Mouse (Mus musculus): ENCODE results near the gene Was. TPM values are rescaled to one million over a fixed set of nuclear protein-coding genes. Genes with fewer than 3 reads are reported as not detected.
A peak's percentile ranks its signal among the peaks of the same experiment; 100 is the strongest.

Gene Was
- 0.26 and 0.34 TPM in 2 replicates for polyA plus RNA-seq (2014; fragmentation: Nextera tagmentation; extraction: Ambion mirVana)

DNA sequence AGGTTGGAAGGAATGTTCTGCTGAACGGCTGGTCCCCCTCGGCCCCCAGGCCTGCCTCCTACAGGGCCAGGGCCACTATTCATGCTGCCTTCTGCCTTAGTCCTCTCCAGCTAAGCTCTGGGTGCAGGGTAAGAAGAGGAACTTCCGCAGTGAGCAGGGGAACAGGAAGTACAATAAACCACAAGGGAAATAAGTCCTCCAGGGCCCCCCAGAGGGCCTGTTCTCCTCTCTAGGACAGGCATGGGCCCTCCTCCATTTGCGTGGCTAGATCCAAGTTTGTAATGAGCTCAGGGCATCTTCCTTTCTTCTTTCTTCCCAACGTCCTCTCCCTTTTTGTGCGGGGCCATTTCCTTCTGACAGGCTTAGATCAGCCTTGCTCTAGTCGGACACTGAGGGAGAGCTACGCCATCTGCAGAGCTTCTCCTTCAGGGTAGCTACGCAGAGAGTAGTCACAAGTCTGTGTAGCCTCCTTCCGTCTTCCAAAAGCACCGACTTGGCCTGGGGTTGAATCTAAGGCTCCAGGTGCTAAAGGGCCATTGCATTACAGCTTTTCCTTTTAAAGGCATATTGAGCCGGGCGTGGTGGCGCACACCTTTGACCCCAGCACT, at the start of gene Was:
Was (minus strand) TSS at position 153 of the 608 bp plus-strand sequence.
- Histone ChIP-seq H3K36me3 (ENCODE audit: control insufficient read depth, insufficient read depth, low read length) (no peaks in the 10 kb centered on the region), H3K9me3 (ENCODE audit: control insufficient read depth, low read length) (no peaks in the 10 kb centered on the region), H3K27me3 (ENCODE audit: control insufficient read depth, insufficient read depth, low read length) (no peaks in the 10 kb centered on the region), H3K4me3 (ENCODE audit: low read depth, low read length) (no peak within 1 kb of the TSS), H3K9ac (ENCODE audit: low read length) (no peak within 1 kb of the TSS), H3K4me1 (ENCODE audit: control insufficient read depth, insufficient read depth, low read length) (no peaks in the 10 kb centered on the region), H3K4me2 (no peak within 1 kb of the TSS), H3K27ac (ENCODE audit: low read depth, low read length) (no peak within 1 kb of the TSS)
- ATAC-seq (ENCODE audit: low FRiP score) = no peak
- no peak for DNase-seq (ENCODE audit: low spot score, missing footprints)
- 88% methylated on average over 14 of the region's 14 CpGs for WGBS

- ATAC-seq (ENCODE audit: low FRiP score) = no peak
- no peak overlapping the region for H3K9ac ChIP-seq (ENCODE audit: low read length)
- no peak overlapping the region for H3K4me2 ChIP-seq
- H3K36me3 ChIP-seq (ENCODE audit: control insufficient read depth, insufficient read depth, low read length) = peaks cover 8% of the 10 kb centered on the region
- DNase-seq (ENCODE audit: low spot score, missing footprints) = no peak
- H3K27ac ChIP-seq (ENCODE audit: low read depth, low read length) = no peak overlapping the region
- peaks cover 7% of the 10 kb centered on the region for H3K4me1 ChIP-seq (ENCODE audit: control insufficient read depth, insufficient read depth, low read length)
- no peaks in the 10 kb centered on the region for H3K9me3 ChIP-seq (ENCODE audit: control insufficient read depth, low read length)
- no peak overlapping the region for H3K4me3 ChIP-seq (ENCODE audit: low read depth, low read length)
- WGBS = 64% methylated on average over 1 of the region's 1 CpGs
- H3K27me3 ChIP-seq (ENCODE audit: control insufficient read depth, insufficient read depth, low read length) = no peaks in the 10 kb centered on the region
These were observed 49.2 kb upstream of the Was start for GRCm38 (mm10) chrX:8139480-8139879.

- H3K9me3 ChIP-seq (ENCODE audit: control insufficient read depth, low read length) = no peaks in the 10 kb centered on the region
- H3K9ac ChIP-seq (ENCODE audit: low read length) = no peak overlapping the region
- DNase-seq (ENCODE audit: low spot score, missing footprints) (no peak), ATAC-seq (ENCODE audit: low FRiP score) (no peak)
- no peaks in the 10 kb centered on the region for H3K27me3 ChIP-seq (ENCODE audit: control insufficient read depth, insufficient read depth, low read length)
- 57% methylated on average over 2 of the region's 2 CpGs for WGBS
- H3K27ac ChIP-seq (ENCODE audit: low read depth, low read length) = no peak overlapping the region
- H3K36me3 ChIP-seq (ENCODE audit: control insufficient read depth, insufficient read depth, low read length) = 0 out of 2 replicates have a peak, but pooled peaks cover under 1% of the 10 kb centered on the region
- no peak overlapping the region for H3K4me3 ChIP-seq (ENCODE audit: low read depth, low read length)
- H3K4me1 ChIP-seq (ENCODE audit: control insufficient read depth, insufficient read depth, low read length) = no peaks in the 10 kb centered on the region
- no peak overlapping the region for H3K4me2 ChIP-seq
These were observed 45.6 kb upstream of the Was start for GRCm38 (mm10) chrX:8135886-8136285.

- peak within 1 kb of the TSS; percentile 43 for H3K4me3 ChIP-seq (ENCODE audit: low read depth, low read length)
- peak within 1 kb of the TSS; percentile 64 for H3K4me2 ChIP-seq
- H3K9me3 ChIP-seq (ENCODE audit: control insufficient read depth, low read length) = no peaks in the 10 kb centered on the region; the same call in 1 of the 2 replicates
- DNase-seq (ENCODE audit: low spot score, missing footprints) (peak; percentile 96), ATAC-seq (ENCODE audit: low FRiP score) (peak; percentile 88)
- no peaks in the 10 kb centered on the region for H3K36me3 ChIP-seq (ENCODE audit: control insufficient read depth, insufficient read depth, low read length)
- no peaks in the 10 kb centered on the region for H3K27me3 ChIP-seq (ENCODE audit: control insufficient read depth, insufficient read depth, low read length)
- H3K4me1 ChIP-seq (ENCODE audit: control insufficient read depth, insufficient read depth, low read length) = no peaks in the 10 kb centered on the region
- peak within 1 kb of the TSS; percentile 86 for H3K27ac ChIP-seq (ENCODE audit: low read depth, low read length)
- WGBS = 17% methylated on average over 40 of the region's 40 CpGs
- peak within 1 kb of the TSS; percentile 62 for H3K9ac ChIP-seq (ENCODE audit: low read length)
These were observed 42.0 kb upstream of the Was start, which contains the start of gene Wdr13 for GRCm38 (mm10) chrX:8132017-8132976. Gene Wdr13, minus strand, starts transcription at chrX:8132892.

DNA sequence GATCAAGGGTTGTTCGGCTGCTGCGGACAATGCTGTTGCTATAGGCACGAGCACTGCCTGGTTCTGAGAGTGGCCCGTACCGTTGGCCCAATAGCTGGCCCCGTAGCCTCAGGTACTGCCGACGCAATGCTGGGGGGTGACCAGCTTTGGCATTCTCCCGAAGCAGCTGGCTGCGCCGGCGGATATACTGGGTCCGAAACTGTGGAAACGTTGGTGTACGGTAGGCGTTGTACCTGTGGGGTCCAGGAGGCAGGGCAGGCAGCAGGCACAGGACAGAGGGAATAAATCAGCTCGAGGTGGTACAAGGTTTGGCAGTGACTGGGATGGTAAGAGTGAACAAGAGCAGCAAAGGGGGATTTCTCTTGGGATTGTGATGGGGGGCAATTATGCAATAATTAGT, 41.1 kb upstream of the Was start:
- Histone ChIP-seq H3K36me3 (ENCODE audit: control insufficient read depth, insufficient read depth, low read length) (no peaks in the 10 kb centered on the region), H3K27ac (ENCODE audit: low read depth, low read length) (no peak overlapping the region), H3K4me2 (peak overlapping the region; percentile 64), H3K27me3 (ENCODE audit: control insufficient read depth, insufficient read depth, low read length) (no peaks in the 10 kb centered on the region), H3K9ac (ENCODE audit: low read length) (no peak overlapping the region), H3K4me3 (ENCODE audit: low read depth, low read length) (peak overlapping the region; percentile 43; the same call in 1 of the 2 replicates), H3K4me1 (ENCODE audit: control insufficient read depth, insufficient read depth, low read length) (no peaks in the 10 kb centered on the region), H3K9me3 (ENCODE audit: control insufficient read depth, low read length) (no peaks in the 10 kb centered on the region; the same call in 1 of the 2 replicates)
- 92% methylated on average over 17 of the region's 17 CpGs for WGBS
- DNase-seq (ENCODE audit: low spot score, missing footprints) (no peak), ATAC-seq (ENCODE audit: low FRiP score) (no peak)

- Histone ChIP-seq H3K36me3 (ENCODE audit: control insufficient read depth, insufficient read depth, low read length) (no peaks in the 10 kb centered on the region), H3K9me3 (ENCODE audit: control insufficient read depth, low read length) (no peaks in the 10 kb centered on the region; the same call in 1 of the 2 replicates), H3K27ac (ENCODE audit: low read depth, low read length) (no peak overlapping the region), H3K27me3 (ENCODE audit: control insufficient read depth, insufficient read depth, low read length) (no peaks in the 10 kb centered on the region), H3K4me1 (ENCODE audit: control insufficient read depth, insufficient read depth, low read length) (no peaks in the 10 kb centered on the region), H3K9ac (ENCODE audit: low read length) (no peak overlapping the region), H3K4me2 (no peak overlapping the region), H3K4me3 (ENCODE audit: low read depth, low read length) (no peak overlapping the region)
- no peak for ATAC-seq (ENCODE audit: low FRiP score)
- DNase-seq (ENCODE audit: low spot score, missing footprints) = no peak
- WGBS = 87% methylated on average over 7 of the region's 7 CpGs
These were observed 34.9 kb upstream of the Was start for GRCm38 (mm10) chrX:8125235-8125634.

GRCm38 (mm10) chrX:8123821-8124470, 33.6 kb upstream of the Was start:
- H3K4me3 ChIP-seq (ENCODE audit: low read depth, low read length) = no peak overlapping the region
- WGBS = 88% methylated on average over 6 of the region's 6 CpGs
- no peaks in the 10 kb centered on the region for H3K36me3 ChIP-seq (ENCODE audit: control insufficient read depth, insufficient read depth, low read length)

GRCm38 (mm10) chrX:8117264-8117663, 27.0 kb upstream of the Was start:
- no peak overlapping the region for H3K9ac ChIP-seq (ENCODE audit: low read length)
- H3K4me2 ChIP-seq = no peak overlapping the region
- ATAC-seq (ENCODE audit: low FRiP score) = no peak
- H3K4me1 ChIP-seq (ENCODE audit: control insufficient read depth, insufficient read depth, low read length) = no peaks in the 10 kb centered on the region
- no peak overlapping the region for H3K4me3 ChIP-seq (ENCODE audit: low read depth, low read length)
- DNase-seq (ENCODE audit: low spot score, missing footprints) = no peak
- no peaks in the 10 kb centered on the region for H3K27me3 ChIP-seq (ENCODE audit: control insufficient read depth, insufficient read depth, low read length)
- no peaks in the 10 kb centered on the region for H3K36me3 ChIP-seq (ENCODE audit: control insufficient read depth, insufficient read depth, low read length)
- no peak overlapping the region for H3K27ac ChIP-seq (ENCODE audit: low read depth, low read length)
- no peaks in the 10 kb centered on the region for H3K9me3 ChIP-seq (ENCODE audit: control insufficient read depth, low read length)

More at GRCm38 (mm10) chrX:8123821-8124470, 33.6 kb upstream of the Was start:
- Histone ChIP-seq H3K9me3 (ENCODE audit: control insufficient read depth, low read length) (no peaks in the 10 kb centered on the region), H3K27me3 (ENCODE audit: control insufficient read depth, insufficient read depth, low read length) (no peaks in the 10 kb centered on the region), H3K4me2 (no peak overlapping the region), H3K27ac (ENCODE audit: low read depth, low read length) (no peak overlapping the region), H3K9ac (ENCODE audit: low read length) (no peak overlapping the region), H3K4me1 (ENCODE audit: control insufficient read depth, insufficient read depth, low read length) (no peaks in the 10 kb centered on the region)
- no peak for DNase-seq (ENCODE audit: low spot score, missing footprints)
- ATAC-seq (ENCODE audit: low FRiP score) = no peak

All from midbrain, embryonic 11.5 days (tissue).